Mouse (Mus musculus): ENCODE data around the gene Abcb8.

GRCm38 (mm10) chr5:24381486-24381885 lies 12.0 kb upstream of the Abcb8 start:
- TF ChIP-seq MAFK (IDR thresholded peaks at IDR 0.05; ENCODE audit: insufficient read depth, low read depth, low read length) (no peak), HCFC1 (IDR thresholded peaks at IDR 0.05; ENCODE audit: borderline replicate concordance, insufficient read depth, low read length) (no peak), ZNF384 (IDR thresholded peaks at IDR 0.05; ENCODE audit: low read depth, low read length) (no peak), CHD2 (IDR thresholded peaks at IDR 0.05; ENCODE audit: low read depth, low read length) (no peak), ZC3H11A (IDR thresholded peaks at IDR 0.05; ENCODE audit: borderline replicate concordance, low read depth, low read length) (no peak)

Measured in ES-E14 (cell line).